Mouse (Mus musculus) cortical plate, adult 2 months (tissue): Measurements from ENCODE around the gene Lin28b.

Experiments
- CTCF ChIP-seq: fragments of 200-500 bp; IDR thresholded peaks from 2 replicates; pipeline ENCODE4 v1.5.1; 2011; ENCODE audit warnings: mild to moderate bottlenecking, control low read depth, low read length; ENCODE audit not compliant: insufficient read depth; ENCODE audit errors: extremely low read depth
- POLR2A ChIP-seq: fragments of 200-500 bp; IDR thresholded peaks from 2 replicates; pipeline ENCODE4 v1.6.1; 2011; ENCODE audit warnings: mild to moderate bottlenecking, low read length, control low read depth; ENCODE audit not compliant: insufficient read depth; ENCODE audit errors: extremely low read depth

- TF ChIP-seq POLR2A = no peak
- TF ChIP-seq CTCF = no peak
Measured at GRCm38 (mm10) chr10:45334925-45335324, 151.3 kb downstream of the Lin28b start.
